Mouse (Mus musculus) G1E (cell line): ENCODE data around the gene Adam10.

Source experiments
- CTCF ChIP-seq: IDR thresholded peaks from 2 replicates; pipeline ENCODE4 v1.5.1; 2012; ENCODE audit warnings: low read depth, low read length, inconsistent platforms, mixed read lengths
- GATA1 ChIP-seq: IDR thresholded peaks from 2 replicates; pipeline ENCODE4 v1.6.1; 2012; ENCODE audit warnings: borderline replicate concordance, low read length, inconsistent platforms, mixed read lengths

GRCm38 (mm10) chr9:70706444-70706843 is 27.6 kb downstream of the Adam10 start:
- no peak for TF ChIP-seq CTCF
- no peak for TF ChIP-seq GATA1
